Mouse (Mus musculus): ENCODE results near the gene Rnd3. TPM values are rescaled to one million over a fixed set of nuclear protein-coding genes. Genes with fewer than 3 reads are reported as not detected.

Gene Rnd3
- polyA plus RNA-seq, 1 experiment from 2014 or later = 40.4 TPM

DNA sequence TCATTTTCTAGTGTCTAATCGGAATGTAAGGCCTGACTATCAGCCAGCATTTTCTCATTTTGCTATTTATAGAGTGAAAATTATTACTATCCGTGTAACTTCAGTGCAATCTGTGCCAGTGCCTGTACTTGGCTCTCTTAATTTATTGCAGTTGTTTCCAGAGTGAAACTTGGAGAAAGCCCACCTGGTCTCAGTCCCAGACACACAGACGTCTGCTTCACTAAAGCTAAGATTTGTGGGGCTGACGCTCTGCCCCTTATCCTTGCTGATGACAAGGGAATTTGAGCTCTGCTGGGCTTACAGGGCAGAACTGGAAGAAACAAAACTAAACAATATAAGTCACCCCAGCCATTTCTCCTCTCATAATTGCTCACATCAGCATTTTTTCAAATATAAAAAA lies 47.7 kb downstream of the Rnd3 start:
- Histone ChIP-seq H3K4me2 (no peak overlapping the region), H3K27ac (ENCODE audit: low read depth, low read length) (no peak overlapping the region), H3K4me3 (ENCODE audit: low read depth, low read length) (no peak overlapping the region), H3K9ac (ENCODE audit: low read depth, low read length) (no peak overlapping the region), H3K36me3 (ENCODE audit: control insufficient read depth, insufficient read depth, low read length) (no peaks in the 10 kb centered on the region), H3K27me3 (ENCODE audit: control insufficient read depth, insufficient read depth, low read length) (no peaks in the 10 kb centered on the region), H3K4me1 (ENCODE audit: control insufficient read depth, insufficient read depth, low read length) (no peaks in the 10 kb centered on the region), H3K9me3 (replicated peaks; ENCODE audit: control insufficient read depth, low read length) (no peaks in the 10 kb centered on the region)
- 35% methylated on average over 4 of the region's 4 CpGs for WGBS (ENCODE audit: insufficient replicate concordance)
- no peak for ATAC-seq (replicated peaks; ENCODE audit: insufficient number of reproducible peaks, low FRiP score, low TSS enrichment)

DNA sequence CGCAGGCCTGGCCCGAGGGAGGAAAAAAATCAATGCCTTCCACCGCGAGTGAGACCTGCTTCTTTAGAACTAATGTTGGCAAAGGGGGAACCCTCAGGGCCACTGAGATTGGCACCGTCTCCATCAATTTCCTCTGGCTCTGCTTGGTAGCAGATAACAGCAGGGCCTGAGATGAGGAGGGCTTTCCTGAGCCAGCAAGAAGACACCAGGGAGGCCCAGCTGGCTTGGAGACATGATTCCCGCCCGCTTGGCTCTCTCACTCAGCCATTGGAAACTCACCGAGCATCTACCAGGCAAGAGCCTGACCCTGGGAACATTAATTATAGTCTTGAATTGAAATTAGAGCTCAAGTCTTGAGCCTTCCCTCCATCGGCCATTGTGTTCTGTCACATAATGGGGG lies 48.9 kb downstream of the Rnd3 start:
- 65% methylated on average over 9 of the region's 9 CpGs for WGBS (ENCODE audit: insufficient replicate concordance)

DNA sequence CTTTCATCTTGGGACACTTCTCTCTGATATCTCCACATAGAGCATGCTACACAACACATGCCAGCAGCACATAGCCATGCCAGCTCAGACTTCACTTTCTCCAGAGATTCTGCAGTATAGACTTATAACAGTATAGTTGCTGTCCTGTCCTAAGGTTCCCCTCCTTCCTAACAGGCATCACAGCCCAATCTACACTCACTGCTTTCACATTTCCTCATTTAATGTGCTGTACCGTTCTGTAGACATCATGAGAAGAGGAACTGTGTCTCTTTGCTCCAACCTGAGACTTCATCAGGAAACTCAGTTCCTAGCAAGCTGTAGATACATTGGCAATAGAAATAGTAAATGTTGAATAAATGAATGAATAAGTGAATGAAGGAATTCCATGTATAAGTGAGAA lies 49.7 kb downstream of the Rnd3 start:
- ATAC-seq (replicated peaks; ENCODE audit: insufficient number of reproducible peaks, low FRiP score, low TSS enrichment) = no peak
- Histone ChIP-seq H3K27me3 (ENCODE audit: control insufficient read depth, insufficient read depth, low read length) (no peaks in the 10 kb centered on the region), H3K9me3 (replicated peaks; ENCODE audit: control insufficient read depth, low read length) (no peaks in the 10 kb centered on the region), H3K36me3 (ENCODE audit: control insufficient read depth, insufficient read depth, low read length) (no peaks in the 10 kb centered on the region), H3K4me3 (ENCODE audit: low read depth, low read length) (no peak overlapping the region), H3K9ac (ENCODE audit: low read depth, low read length) (no peak overlapping the region), H3K27ac (ENCODE audit: low read depth, low read length) (no peak overlapping the region), H3K4me1 (ENCODE audit: control insufficient read depth, insufficient read depth, low read length) (0 out of 2 replicates have a peak, but pooled peaks cover 2% of the 10 kb centered on the region), H3K4me2 (no peak overlapping the region)
- 69% methylated on average over 1 of the region's 1 CpGs for WGBS (ENCODE audit: insufficient replicate concordance)

More for the DNA sequence above, 48.9 kb downstream of the Rnd3 start:
- H3K27ac ChIP-seq (ENCODE audit: low read depth, low read length) = no peak overlapping the region
- H3K4me2 ChIP-seq = no peak overlapping the region
- no peaks in the 10 kb centered on the region for H3K9me3 ChIP-seq (replicated peaks; ENCODE audit: control insufficient read depth, low read length)
- H3K9ac ChIP-seq (ENCODE audit: low read depth, low read length) = no peak overlapping the region
- no peak for ATAC-seq (replicated peaks; ENCODE audit: insufficient number of reproducible peaks, low FRiP score, low TSS enrichment)
- 0 out of 2 replicates have a peak, but pooled peaks cover 2% of the 10 kb centered on the region for H3K4me1 ChIP-seq (ENCODE audit: control insufficient read depth, insufficient read depth, low read length)
- H3K4me3 ChIP-seq (ENCODE audit: low read depth, low read length) = no peak overlapping the region
- H3K36me3 ChIP-seq (ENCODE audit: control insufficient read depth, insufficient read depth, low read length) = no peaks in the 10 kb centered on the region
- H3K27me3 ChIP-seq (ENCODE audit: control insufficient read depth, insufficient read depth, low read length) = no peaks in the 10 kb centered on the region

DNA sequence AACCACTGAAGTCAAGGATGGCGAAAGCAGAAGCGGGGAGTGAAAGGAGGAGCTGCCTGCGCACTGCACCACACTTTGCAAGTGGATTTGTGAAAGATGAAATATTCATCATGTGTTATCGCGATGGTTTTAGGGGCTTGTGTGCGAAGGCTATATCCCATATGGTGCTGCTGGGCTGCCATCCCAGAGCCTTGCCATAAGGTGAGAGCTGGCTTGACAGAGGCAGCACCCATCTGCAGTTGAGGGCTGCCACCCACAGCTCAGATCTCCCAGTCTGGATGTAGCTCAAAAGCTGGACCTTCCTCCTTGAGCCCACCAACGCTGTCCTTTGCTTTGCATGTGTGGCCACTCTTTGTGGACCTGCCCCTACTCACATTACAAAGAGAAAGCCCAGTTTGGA lies 58.2 kb downstream of the Rnd3 start:
- H3K36me3 ChIP-seq (ENCODE audit: control insufficient read depth, insufficient read depth, low read length) = no peaks in the 10 kb centered on the region
- peaks cover 2% of the 10 kb centered on the region; the same call in 1 of the 2 replicates for H3K4me1 ChIP-seq (ENCODE audit: control insufficient read depth, insufficient read depth, low read length)
- H3K9ac ChIP-seq (ENCODE audit: low read depth, low read length) = no peak overlapping the region
- no peak overlapping the region for H3K4me3 ChIP-seq (ENCODE audit: low read depth, low read length)
- ATAC-seq (replicated peaks; ENCODE audit: insufficient number of reproducible peaks, low FRiP score, low TSS enrichment) = no peak
- no peaks in the 10 kb centered on the region for H3K27me3 ChIP-seq (ENCODE audit: control insufficient read depth, insufficient read depth, low read length)
- no peak overlapping the region for H3K4me2 ChIP-seq
- 78% methylated on average over 7 of the region's 7 CpGs for WGBS (ENCODE audit: insufficient replicate concordance)
- H3K27ac ChIP-seq (ENCODE audit: low read depth, low read length) = no peak overlapping the region
- H3K9me3 ChIP-seq (replicated peaks; ENCODE audit: control insufficient read depth, low read length) = no peaks in the 10 kb centered on the region

DNA sequence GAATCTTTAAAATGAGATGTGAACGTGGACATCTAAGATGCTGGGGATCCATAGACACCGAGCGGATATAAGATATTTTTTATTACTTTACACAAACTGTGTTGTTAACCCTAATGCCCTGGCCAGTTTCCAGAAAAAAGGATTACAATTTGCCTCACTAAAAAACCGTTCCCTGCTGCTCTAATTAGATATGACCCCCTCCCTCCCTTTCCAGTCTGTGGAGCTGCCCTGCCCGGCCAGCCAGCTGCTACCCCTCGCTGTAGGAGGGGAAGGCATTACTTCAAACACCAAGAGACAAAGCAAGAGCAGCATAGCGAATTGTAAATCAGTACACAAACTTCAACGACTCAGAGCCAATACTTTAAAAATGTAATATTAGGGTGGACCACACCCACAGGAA lies 58.9 kb downstream of the Rnd3 start:
- 49% methylated on average over 8 of the region's 8 CpGs for WGBS (ENCODE audit: insufficient replicate concordance)
- H3K4me2 ChIP-seq = no peak overlapping the region
- no peak overlapping the region for H3K4me3 ChIP-seq (ENCODE audit: low read depth, low read length)
- no peaks in the 10 kb centered on the region for H3K27me3 ChIP-seq (ENCODE audit: control insufficient read depth, insufficient read depth, low read length)
- H3K4me1 ChIP-seq (ENCODE audit: control insufficient read depth, insufficient read depth, low read length) = peaks cover 2% of the 10 kb centered on the region; the same call in 1 of the 2 replicates
- ATAC-seq (replicated peaks; ENCODE audit: insufficient number of reproducible peaks, low FRiP score, low TSS enrichment) = no peak
- H3K36me3 ChIP-seq (ENCODE audit: control insufficient read depth, insufficient read depth, low read length) = no peaks in the 10 kb centered on the region
- H3K9me3 ChIP-seq (replicated peaks; ENCODE audit: control insufficient read depth, low read length) = no peaks in the 10 kb centered on the region
- H3K9ac ChIP-seq (ENCODE audit: low read depth, low read length) = no peak overlapping the region
- H3K27ac ChIP-seq (ENCODE audit: low read depth, low read length) = no peak overlapping the region

DNA sequence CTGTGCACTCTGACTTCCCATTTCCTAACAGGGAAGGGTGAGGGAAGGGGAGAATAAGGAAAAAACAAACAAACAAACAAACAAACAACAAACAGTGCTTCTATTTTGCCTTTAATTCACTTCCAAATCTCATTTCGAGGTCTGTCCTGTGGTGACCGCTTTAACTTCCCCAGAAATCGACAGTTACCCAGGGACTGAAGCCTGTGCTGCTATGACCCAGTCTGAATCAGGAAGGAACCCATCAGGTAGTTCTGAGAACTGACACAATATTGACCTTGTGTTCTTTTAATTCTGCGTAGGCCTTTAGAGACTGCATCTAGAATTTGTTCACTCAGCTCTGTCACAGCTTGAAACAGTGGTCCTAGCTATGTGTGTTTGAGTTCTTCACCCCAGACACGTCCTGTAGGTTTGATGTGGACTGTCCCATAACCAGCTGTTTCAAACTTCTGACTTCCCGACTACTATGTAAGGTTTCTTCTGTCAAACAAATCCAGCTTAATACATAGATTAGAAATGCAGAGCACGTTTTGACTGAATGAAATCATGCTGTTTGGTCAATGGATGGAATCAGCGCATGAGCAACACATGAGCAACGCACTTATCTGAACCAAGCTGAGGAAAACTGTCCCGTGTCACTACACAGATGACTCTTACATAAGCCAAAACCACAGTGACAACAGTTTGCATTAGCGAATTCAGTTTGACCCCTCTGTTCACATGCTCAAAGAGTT lies 59.9 kb downstream of the Rnd3 start:
- Histone ChIP-seq H3K9me3 (replicated peaks; ENCODE audit: control insufficient read depth, low read length) (no peaks in the 10 kb centered on the region), H3K4me1 (ENCODE audit: control insufficient read depth, insufficient read depth, low read length) (peaks cover 2% of the 10 kb centered on the region; the same call in 1 of the 2 replicates), H3K9ac (ENCODE audit: low read depth, low read length) (no peak overlapping the region), H3K4me3 (ENCODE audit: low read depth, low read length) (no peak overlapping the region), H3K27me3 (ENCODE audit: control insufficient read depth, insufficient read depth, low read length) (no peaks in the 10 kb centered on the region), H3K4me2 (no peak overlapping the region), H3K27ac (ENCODE audit: low read depth, low read length) (no peak overlapping the region), H3K36me3 (ENCODE audit: control insufficient read depth, insufficient read depth, low read length) (no peaks in the 10 kb centered on the region)
- 73% methylated on average over 11 of the region's 11 CpGs for WGBS (ENCODE audit: insufficient replicate concordance)
- no peak for ATAC-seq (replicated peaks; ENCODE audit: insufficient number of reproducible peaks, low FRiP score, low TSS enrichment)

DNA sequence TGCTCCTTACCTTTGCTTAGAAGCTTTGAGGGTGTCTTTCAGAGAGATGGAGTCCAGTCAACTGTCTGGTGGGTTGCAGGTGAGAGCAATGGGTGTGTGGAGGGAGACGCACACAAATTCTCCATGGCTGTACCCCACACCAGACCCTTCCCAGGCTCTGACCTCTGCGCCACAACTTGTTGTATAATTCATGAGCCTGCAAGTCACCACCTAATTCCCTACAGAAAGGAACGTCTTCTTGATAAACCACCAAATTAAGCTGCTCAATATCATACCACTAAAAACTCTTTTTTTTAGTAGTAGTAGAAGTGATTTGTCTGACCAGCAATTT lies 60.8 kb downstream of the Rnd3 start:
- no peak overlapping the region for H3K27ac ChIP-seq (ENCODE audit: low read depth, low read length)
- no peak overlapping the region for H3K9ac ChIP-seq (ENCODE audit: low read depth, low read length)
- no peak overlapping the region for H3K4me3 ChIP-seq (ENCODE audit: low read depth, low read length)
- no peaks in the 10 kb centered on the region for H3K36me3 ChIP-seq (ENCODE audit: control insufficient read depth, insufficient read depth, low read length)
- no peaks in the 10 kb centered on the region for H3K9me3 ChIP-seq (replicated peaks; ENCODE audit: control insufficient read depth, low read length)
- no peak overlapping the region for H3K4me2 ChIP-seq
- H3K27me3 ChIP-seq (ENCODE audit: control insufficient read depth, insufficient read depth, low read length) = no peaks in the 10 kb centered on the region
- WGBS (ENCODE audit: insufficient replicate concordance) = 83% methylated on average over 3 of the region's 3 CpGs
- H3K4me1 ChIP-seq (ENCODE audit: control insufficient read depth, insufficient read depth, low read length) = peaks cover 2% of the 10 kb centered on the region; the same call in 1 of the 2 replicates
- ATAC-seq (replicated peaks; ENCODE audit: insufficient number of reproducible peaks, low FRiP score, low TSS enrichment) = no peak

DNA sequence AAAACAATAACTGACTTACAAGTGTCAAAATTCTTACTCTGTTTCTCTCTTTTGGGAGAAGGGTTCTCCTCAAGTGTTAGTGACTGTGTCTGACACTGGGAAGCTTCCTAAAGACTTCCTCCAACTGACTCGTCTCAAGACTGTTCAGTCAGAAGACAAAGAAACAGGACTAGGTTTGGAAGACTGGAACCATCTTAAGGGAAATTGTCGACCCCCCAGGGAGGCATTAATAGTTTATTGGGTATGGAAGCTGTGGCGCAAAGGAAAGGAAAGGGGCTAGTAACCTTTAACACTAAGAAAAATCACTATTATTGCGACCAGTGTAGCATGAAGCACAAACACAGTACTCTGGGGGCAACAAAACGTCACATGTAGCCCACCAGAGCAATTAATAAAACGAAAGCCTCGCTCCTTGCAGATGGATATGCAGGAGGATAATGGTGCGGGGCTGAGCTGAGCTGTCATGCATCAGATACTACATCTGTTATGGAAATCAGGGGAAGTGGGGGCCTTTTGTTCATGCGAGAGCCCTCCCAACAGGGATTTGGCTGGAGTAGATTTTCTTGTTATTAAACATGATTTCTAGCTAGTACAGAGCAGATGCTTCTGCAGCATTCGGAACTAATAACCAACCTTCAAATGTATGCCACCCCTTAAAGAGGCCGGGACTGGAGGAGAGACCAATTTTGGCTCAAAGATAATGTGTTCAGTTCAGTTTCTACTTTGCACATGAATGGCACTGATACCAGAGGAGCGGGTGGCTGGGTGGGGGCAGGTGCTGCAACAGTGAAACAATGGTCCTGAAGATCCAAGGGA lies 61.4 kb downstream of the Rnd3 start:
- Histone ChIP-seq H3K36me3 (ENCODE audit: control insufficient read depth, insufficient read depth, low read length) (no peaks in the 10 kb centered on the region), H3K4me2 (no peak overlapping the region), H3K4me3 (ENCODE audit: low read depth, low read length) (no peak overlapping the region), H3K27ac (ENCODE audit: low read depth, low read length) (no peak overlapping the region), H3K9ac (ENCODE audit: low read depth, low read length) (no peak overlapping the region), H3K4me1 (ENCODE audit: control insufficient read depth, insufficient read depth, low read length) (peaks cover 2% of the 10 kb centered on the region; the same call in 1 of the 2 replicates), H3K9me3 (replicated peaks; ENCODE audit: control insufficient read depth, low read length) (no peaks in the 10 kb centered on the region), H3K27me3 (ENCODE audit: control insufficient read depth, insufficient read depth, low read length) (no peaks in the 10 kb centered on the region)
- no peak for ATAC-seq (replicated peaks; ENCODE audit: insufficient number of reproducible peaks, low FRiP score, low TSS enrichment)
- 69% methylated on average over 12 of the region's 12 CpGs for WGBS (ENCODE audit: insufficient replicate concordance)

All from heart, embryonic 11.5 days (tissue).